Mouse (Mus musculus) embryonic facial prominence, embryonic 11.5 days (tissue): ENCODE data around the gene Ap2b1. TPM values are rescaled to one million over a fixed set of nuclear protein-coding genes. Genes with fewer than 3 reads are reported as not detected.

Experiments used
- ATAC-seq: fragments of 200-750 bp; cut with Nextera tagmentation; replicated peaks from 2 replicates; pipeline ENCODE4 v1.8.0; 2017; ENCODE audit warnings: low read depth; ENCODE audit not compliant: insufficient number of reproducible peaks, low FRiP score, low TSS enrichment
- DNase-seq: peaks from one replicate; pipeline ENCODE4 v3.0.0-alpha.2; 2015; ENCODE audit warnings: low spot score
- H3K27ac ChIP-seq: fragments of 300-500 bp; sonication (generic); replicated peaks from 2 replicates; pipeline ENCODE4 v1.5.1; 2014; ENCODE audit warnings: mild to moderate bottlenecking, low read depth, low read length, control low read depth
- H3K27me3 ChIP-seq: fragments of 300-500 bp; sonication (generic); 2 replicates; pipeline ENCODE4 v1.6.1; 2014; ENCODE audit warnings: mild to moderate bottlenecking, low read length, moderate library complexity, mixed read lengths; ENCODE audit not compliant: control insufficient read depth, insufficient read depth
- H3K36me3 ChIP-seq: fragments of 300-500 bp; sonication (generic); replicated peaks from 2 replicates; pipeline ENCODE4 v1.6.1; 2014; ENCODE audit warnings: low read depth, mild to moderate bottlenecking, low read length, moderate library complexity, mixed read lengths; ENCODE audit not compliant: control insufficient read depth, insufficient read depth
- H3K4me1 ChIP-seq: fragments of 300-500 bp; sonication (generic); 2 replicates; pipeline ENCODE4 v1.6.1; 2014; ENCODE audit warnings: low read length, mixed read lengths; ENCODE audit not compliant: control insufficient read depth, insufficient read depth
- H3K4me2 ChIP-seq: fragments of 300-500 bp; sonication (generic); 2 replicates; pipeline ENCODE4 v1.6.1; 2014; ENCODE audit warnings: low read depth, mild to moderate bottlenecking, control low read depth, low read length, moderate library complexity
- H3K4me3 ChIP-seq: fragments of 300-500 bp; sonication (generic); 2 replicates; pipeline ENCODE4 v1.5.1; 2014; ENCODE audit warnings: low read depth, low read length, control low read depth
- H3K9ac ChIP-seq: fragments of 300-500 bp; sonication (generic); replicated peaks from 2 replicates; pipeline ENCODE4 v1.6.1; 2014; ENCODE audit warnings: mild to moderate bottlenecking, control low read depth, low read length
- H3K9me3 ChIP-seq: fragments of 300-500 bp; sonication (generic); replicated peaks from 2 replicates; pipeline ENCODE4 v1.6.1; 2016; ENCODE audit warnings: mild to moderate bottlenecking, low read length, inconsistent platforms, mixed read lengths; ENCODE audit not compliant: control insufficient read depth
- WGBS: fragments of 180-500 bp; shearing (Covaris S2); extraction: QIAGEN DNeasy Blood & Tissue Kit; methylation state at CpG from one replicate; pipeline ENCODE4 v1.1.7; 2014; 5-methylcytosine and 5-hydroxymethylcytosine counted together
- polyA plus RNA-seq: library from polyadenylated mRNA; unstranded; fragments of >200 nt; fragmentation: Nextera tagmentation; extraction: Ambion mirVana; gene quantifications from 2 replicates; pipeline ENCODE4 v1.2.1, GENCODE M21; 2014

The Ap2b1 gene
- polyA plus RNA-seq, 1 experiment from 2014 or later, result 93.5 TPM

GRCm38 (mm10) chr11:83421305-83421704, 122.5 kb downstream of the Ap2b1 start:
- Histone ChIP-seq H3K4me2 (no peak overlapping the region), H3K9me3 (no peaks in the 10 kb centered on the region), H3K4me1 (peaks cover 3% of the 10 kb centered on the region; the same call in 1 of the 2 replicates), H3K9ac (no peak overlapping the region), H3K27me3 (peaks cover 23% of the 10 kb centered on the region), H3K36me3 (no peaks in the 10 kb centered on the region), H3K27ac (no peak overlapping the region), H3K4me3 (no peak overlapping the region)
- DNase-seq (peak; percentile 88), ATAC-seq (no peak)
- 1% methylated on average over 9 of the region's 9 CpGs for WGBS

- no peak; the same call in 1 of the 2 replicates for ATAC-seq
Measured at GRCm38 (mm10) chr11:83424681-83425080, 125.9 kb downstream of the Ap2b1 start.

DNA sequence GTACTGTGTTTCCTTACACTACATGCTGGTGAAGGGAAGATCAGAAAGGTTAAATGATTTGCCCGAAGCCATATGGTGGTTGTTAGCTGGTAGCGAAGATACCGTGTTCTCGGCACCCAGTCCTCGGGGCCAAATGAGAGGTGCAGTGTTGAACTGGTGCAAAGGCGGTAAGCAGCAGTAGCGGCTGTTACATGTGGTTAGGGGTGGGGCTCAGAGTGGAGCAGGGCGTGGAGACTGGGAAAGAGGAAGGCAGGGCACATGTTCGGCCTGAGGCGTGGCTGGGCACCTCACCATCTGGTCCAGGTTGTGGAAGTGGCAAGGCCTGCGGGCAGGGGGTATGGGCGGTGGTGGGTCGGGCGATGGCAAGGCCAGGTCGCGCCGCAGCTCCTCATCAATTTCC, 128.1 kb downstream of the Ap2b1 start:
- ATAC-seq (no peak), DNase-seq (no peak)
- no peak overlapping the region for H3K27ac ChIP-seq
- no peaks in the 10 kb centered on the region; the same call in 1 of the 2 replicates for H3K27me3 ChIP-seq
- H3K9me3 ChIP-seq, result no peaks in the 10 kb centered on the region
- H3K4me2 ChIP-seq, result no peak overlapping the region
- no peaks in the 10 kb centered on the region for H3K4me1 ChIP-seq
- H3K36me3 ChIP-seq, result no peaks in the 10 kb centered on the region
- H3K4me3 ChIP-seq, result no peak overlapping the region
- H3K9ac ChIP-seq, result no peak overlapping the region
- 33% methylated on average over 17 of the region's 17 CpGs for WGBS

More at GRCm38 (mm10) chr11:83424681-83425080, 125.9 kb downstream of the Ap2b1 start:
- no peak overlapping the region for H3K4me2 ChIP-seq
- peaks cover 6% of the 10 kb centered on the region for H3K27me3 ChIP-seq
- no peaks in the 10 kb centered on the region for H3K4me1 ChIP-seq
- H3K4me3 ChIP-seq, result no peak overlapping the region
- H3K9me3 ChIP-seq, result no peaks in the 10 kb centered on the region
- no peaks in the 10 kb centered on the region for H3K36me3 ChIP-seq
- H3K9ac ChIP-seq, result no peak overlapping the region
- WGBS, result 9% methylated on average over 8 of the region's 8 CpGs
- peak; percentile 84 for DNase-seq
- no peak overlapping the region for H3K27ac ChIP-seq

GRCm38 (mm10) chr11:83429355-83429754, 130.5 kb downstream of the Ap2b1 start, which contains the start of gene Gas2l2:
Gene Gas2l2 (minus strand): TSS chr11:83429455.
- no peak within 1 kb of the TSS for H3K4me2 ChIP-seq
- WGBS, result 52% methylated on average over 5 of the region's 5 CpGs

DNA sequence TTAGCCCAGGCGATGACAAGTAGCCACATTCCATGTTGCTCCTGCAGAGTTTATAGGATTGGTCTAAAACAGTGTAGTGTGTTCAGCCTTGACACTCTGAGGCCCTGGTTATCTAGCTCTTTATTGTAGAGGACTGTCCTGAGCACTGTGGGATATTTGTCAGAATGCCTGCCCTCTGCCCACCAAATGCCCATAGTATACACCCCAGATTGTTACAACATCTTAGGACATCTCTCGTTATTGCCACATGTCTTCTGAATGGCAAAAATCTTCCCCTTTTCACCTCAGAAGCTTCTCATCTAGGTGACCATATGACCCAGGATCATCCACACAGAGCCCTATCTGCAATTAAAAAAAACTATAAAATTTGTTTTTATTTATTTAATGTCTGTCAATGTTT, 133.7 kb downstream of the Ap2b1 start:
- ATAC-seq (no peak), DNase-seq (no peak)
- no peak overlapping the region for H3K27ac ChIP-seq
- H3K9ac ChIP-seq, result no peak overlapping the region
- H3K4me3 ChIP-seq, result no peak overlapping the region
- H3K4me1 ChIP-seq, result no peaks in the 10 kb centered on the region
- H3K9me3 ChIP-seq, result no peaks in the 10 kb centered on the region
- WGBS, result 84% methylated on average over 2 of the region's 2 CpGs
- H3K36me3 ChIP-seq, result no peaks in the 10 kb centered on the region
- no peak overlapping the region for H3K4me2 ChIP-seq
- H3K27me3 ChIP-seq, result no peaks in the 10 kb centered on the region; the same call in 1 of the 2 replicates

More at GRCm38 (mm10) chr11:83429355-83429754, 130.5 kb downstream of the Ap2b1 start, which contains the start of gene Gas2l2:
- DNase-seq (no peak), ATAC-seq (no peak)
- Histone ChIP-seq H3K9me3 (no peaks in the 10 kb centered on the region), H3K27me3 (no peaks in the 10 kb centered on the region; the same call in 1 of the 2 replicates), H3K4me1 (no peaks in the 10 kb centered on the region), H3K27ac (no peak within 1 kb of the TSS), H3K36me3 (no peaks in the 10 kb centered on the region), H3K9ac (no peak within 1 kb of the TSS), H3K4me3 (no peak within 1 kb of the TSS)

- Histone ChIP-seq H3K9me3 (no peaks in the 10 kb centered on the region), H3K36me3 (no peaks in the 10 kb centered on the region), H3K4me2 (no peak within 1 kb of the TSS), H3K4me3 (no peak within 1 kb of the TSS), H3K9ac (no peak within 1 kb of the TSS), H3K4me1 (no peaks in the 10 kb centered on the region), H3K27ac (no peak within 1 kb of the TSS), H3K27me3 (peaks cover 17% of the 10 kb centered on the region)
- ATAC-seq, result no peak
- 94% methylated on average over 1 of the region's 1 CpGs for WGBS
- DNase-seq, result no peak
Measured at GRCm38 (mm10) chr11:83437377-83437776, 138.6 kb downstream of the Ap2b1 start, which contains the start of gene 1700020L24Rik. Gene 1700020L24Rik (plus strand): TSS chr11:83437677.

DNA sequence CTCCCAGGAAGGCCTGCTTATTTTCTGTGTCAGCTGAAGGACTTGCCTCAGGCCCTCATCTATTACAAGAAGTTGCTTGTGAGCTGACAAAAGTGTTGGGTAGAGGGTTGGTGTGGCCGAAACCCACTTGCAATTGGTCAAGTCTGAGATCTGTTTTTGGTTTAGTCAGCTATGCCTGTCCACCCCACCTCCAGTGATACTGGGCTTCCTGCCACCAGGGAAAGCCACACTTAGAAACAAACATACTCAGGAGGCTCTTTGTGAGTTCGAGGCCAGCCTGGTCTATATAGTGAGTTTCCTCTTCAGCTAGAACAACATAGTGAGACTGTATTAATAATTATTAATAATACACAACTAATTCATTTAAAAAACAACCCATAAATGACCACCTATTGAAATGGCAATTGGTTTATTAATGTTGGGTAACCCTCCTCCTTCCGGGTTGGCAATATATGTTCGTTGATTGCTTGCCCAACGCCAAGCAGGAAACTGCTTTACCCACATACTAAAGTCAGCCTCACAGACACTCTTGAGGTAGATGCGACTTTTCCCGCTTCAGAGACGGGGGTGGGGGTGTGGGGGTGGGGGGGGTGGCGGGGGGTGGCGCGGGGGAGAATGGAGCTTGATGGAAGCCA, 140.7 kb downstream of the Ap2b1 start:
- Histone ChIP-seq H3K9ac (no peak overlapping the region), H3K36me3 (no peaks in the 10 kb centered on the region), H3K27me3 (peaks cover 32% of the 10 kb centered on the region), H3K4me3 (peak overlapping the region; percentile 52; the same call in 1 of the 2 replicates), H3K4me2 (peak overlapping the region; percentile 90), H3K27ac (no peak overlapping the region), H3K4me1 (no peaks in the 10 kb centered on the region), H3K9me3 (no peaks in the 10 kb centered on the region)
- DNase-seq, result no peak
- 32% methylated on average over 11 of the region's 11 CpGs for WGBS
- ATAC-seq, result no peak
